In the genomic region with DNA sequence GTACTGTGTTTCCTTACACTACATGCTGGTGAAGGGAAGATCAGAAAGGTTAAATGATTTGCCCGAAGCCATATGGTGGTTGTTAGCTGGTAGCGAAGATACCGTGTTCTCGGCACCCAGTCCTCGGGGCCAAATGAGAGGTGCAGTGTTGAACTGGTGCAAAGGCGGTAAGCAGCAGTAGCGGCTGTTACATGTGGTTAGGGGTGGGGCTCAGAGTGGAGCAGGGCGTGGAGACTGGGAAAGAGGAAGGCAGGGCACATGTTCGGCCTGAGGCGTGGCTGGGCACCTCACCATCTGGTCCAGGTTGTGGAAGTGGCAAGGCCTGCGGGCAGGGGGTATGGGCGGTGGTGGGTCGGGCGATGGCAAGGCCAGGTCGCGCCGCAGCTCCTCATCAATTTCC, we compare ENCODE assay signal across 9 mouse cellular contexts. TPM values are rescaled to one million over a fixed set of nuclear protein-coding genes. Genes with fewer than 3 reads are reported as not detected.
A peak's percentile ranks its signal among the peaks of the same experiment; 100 is the strongest.
DNase-seq lines count a peak whose midpoint lies in the region; ATAC-seq and TF ChIP-seq lines count a peak whose summit lies in the region.
"Had no signal": no experiment of that assay in that cellular context is flagged by ENCODE, and none has a peak within 500 bp of the region (broad histone marks: within the 10 kb centered on the region; RNA-seq: fewer than 3 reads in every experiment).

No protein-coding gene starts in this region.

- no peaks in the 10 kb centered on the region for H3K9me3 ChIP-seq in heart, embryonic 16.5 days (replicated peaks; ENCODE audit: control insufficient read depth, low read length)
- H3K9me3 ChIP-seq in hindbrain, postnatal 0 days (ENCODE audit: low read length), result no peaks in the 10 kb centered on the region

- H3K4me1 ChIP-seq in heart, embryonic 16.5 days (ENCODE audit: control insufficient read depth, insufficient read depth, low read length), result peaks cover 11% of the 10 kb centered on the region
- no peaks in the 10 kb centered on the region for H3K4me1 ChIP-seq in hindbrain, postnatal 0 days (ENCODE audit: insufficient read depth, low read length)

- no peak overlapping the region for H3K27ac ChIP-seq in heart, embryonic 16.5 days (ENCODE audit: low read length)
- H3K27ac ChIP-seq in hindbrain, postnatal 0 days, result no peak overlapping the region

- TF ChIP-seq CTCF in hindbrain, postnatal 0 days (IDR thresholded peaks at IDR 0.05; ENCODE audit: low read depth), result no peak

- peak overlapping the region; percentile 23 for H3K4me2 ChIP-seq in heart, embryonic 16.5 days (ENCODE audit: low read depth, low read length)
- peak overlapping the region; percentile 37 for H3K4me2 ChIP-seq in hindbrain, postnatal 0 days (ENCODE audit: low read depth, low read length)
- H3K4me2 ChIP-seq in myocyte (ENCODE audit: low read depth), result peak overlapping the region; percentile 18

- H3ac ChIP-seq in myocyte (ENCODE audit: control insufficient read depth, insufficient read length), result no peak overlapping the region

- H3K36me3 ChIP-seq in heart, embryonic 16.5 days (ENCODE audit: control insufficient read depth, insufficient read depth), result no peaks in the 10 kb centered on the region
- H3K36me3 ChIP-seq in hindbrain, postnatal 0 days (ENCODE audit: insufficient read depth, low read length), result no peaks in the 10 kb centered on the region
- no peaks in the 10 kb centered on the region for H3K36me3 ChIP-seq in myocyte (ENCODE audit: control insufficient read depth, insufficient read depth)

- intact Hi-C loops in left cerebral cortex, postnatal 4 days (cut with DNase I), result loop anchor here (10.0 kb wide), 1 partner anchor 102 kb away; no protein-coding TSS in a partner anchor

- no peak for TF ChIP-seq POLR2A in myocyte (IDR thresholded peaks at IDR 0.05; ENCODE audit: insufficient read length, low read depth)

- H3K4me3 ChIP-seq in heart, embryonic 16.5 days (ENCODE audit: low read length), result peak overlapping the region; percentile 1
- H3K4me3 ChIP-seq in hindbrain, postnatal 0 days (ENCODE audit: low read length), result 0 out of 2 replicates have a peak overlapping the region, but pooled peaks have one; percentile 7
- H3K4me3 ChIP-seq in myocyte, result no peak overlapping the region

- ATAC-seq in heart, embryonic 16.5 days (replicated peaks; ENCODE audit: extremely low read depth, insufficient read depth, low FRiP score), result 0 out of 2 replicates have a peak, but pooled peaks have one; percentile 5
- no peak for ATAC-seq in hindbrain, postnatal 0 days

- DNase-seq in heart, adult 9 months (ENCODE audit: low spot score in 2 of 2), result no peak
- peak; percentile 72 for DNase-seq in MEL-GATA-1-ER (ENCODE audit: extremely low read depth, low read depth)
- DNase-seq in hindbrain, postnatal 0 days (ENCODE audit: low spot score), result no peak
- no peak for DNase-seq in retina, embryonic 14.5 days (ENCODE audit: low spot score)
- DNase-seq in left cerebral cortex, postnatal 4 days, result no peak
- no peak for DNase-seq in yolk sac, embryonic 10.5 days (ENCODE audit: low spot score)

- 23% methylated on average over 17 of the region's 17 CpGs for WGBS in heart, embryonic 16.5 days
- 47% methylated on average over 17 of the region's 17 CpGs for WGBS in hindbrain, postnatal 0 days

- H3K9ac ChIP-seq in heart, embryonic 16.5 days (ENCODE audit: low read length), result no peak overlapping the region
- H3K9ac ChIP-seq in hindbrain, postnatal 0 days (replicated peaks; ENCODE audit: low read length), result no peak overlapping the region

- H3K79me2 ChIP-seq in myocyte (ENCODE audit: control insufficient read depth, insufficient read depth), result no peaks in the 10 kb centered on the region

- H3K27me3 ChIP-seq in heart, embryonic 16.5 days (ENCODE audit: control insufficient read depth, insufficient read depth, low read length), result peaks cover 14% of the 10 kb centered on the region; the same call in 1 of the 2 replicates
- no peaks in the 10 kb centered on the region for H3K27me3 ChIP-seq in hindbrain, postnatal 0 days (ENCODE audit: insufficient read depth, low read length)
- H3K27me3 ChIP-seq in myocyte (ENCODE audit: control insufficient read depth, insufficient read depth, insufficient read length), result peaks cover 23% of the 10 kb centered on the region

TF ChIP-seq in myocyte, 11 proteins besides CTCF, POLR2A, EP300 and RAD21:
- TF ChIP-seq MYOG (IDR thresholded peaks at IDR 0.05; ENCODE audit: control insufficient read depth in 1 of 3, insufficient read depth in 1 of 3, insufficient read length in 2 of 3, low read depth in 2 of 3), result peak in 2 of 3 experiments; percentile 46 to 84
- TF ChIP-seq MYOD1 (IDR thresholded peaks at IDR 0.05; ENCODE audit: control insufficient read depth in 1 of 3, insufficient read length in 2 of 3, low read depth in 2 of 3), result peak in 2 of 3 experiments; percentile 20 to 68
- peak; percentile 32 for TF ChIP-seq TCF3 (IDR thresholded peaks at IDR 0.05; ENCODE audit: insufficient read length, low read depth)
- no peak for TF ChIP-seq USF1 (IDR thresholded peaks at IDR 0.05; ENCODE audit: low read depth)
TF ChIP-seq in myocyte: peak in this region for 3.

RNA-seq across cellular contexts. Expression of a gene that starts 2.3 kb away (rescaled TPM):
- polyA plus RNA-seq in heart, embryonic 16.5 days (2015; fragmentation: Nextera tagmentation; extraction: Ambion mirVana), result 0.11 and 0.12 TPM in 2 replicates
- total RNA-seq in hindbrain, postnatal 0 days (2014; rRNA removed), result 0.14 and 1.0 TPM in 2 replicates
- polyA plus RNA-seq in hindbrain, postnatal 0 days (2015; fragmentation: Nextera tagmentation; extraction: Ambion mirVana), result 0.69 and 1.4 TPM in 2 replicates
- not detected for polyA plus RNA-seq in myocyte (2012; fragmentation: generic; extraction: Trizol)
- total RNA-seq in left cerebral cortex, postnatal 4 days (2021), result under 1 TPM; 0.48 to 0.74 TPM

RNA-seq across cellular contexts. Expression of a gene that starts 10.5 kb away (rescaled TPM):
- polyA plus RNA-seq in heart, embryonic 16.5 days (2015; fragmentation: Nextera tagmentation; extraction: Ambion mirVana), result 1.4 and 1.5 TPM in 2 replicates
- total RNA-seq in hindbrain, postnatal 0 days (2014; rRNA removed), result 0.37 and 4.8 TPM in 2 replicates
- 0.65 and 1.4 TPM in 2 replicates for polyA plus RNA-seq in hindbrain, postnatal 0 days (2015; fragmentation: Nextera tagmentation; extraction: Ambion mirVana)
- polyA plus RNA-seq in myocyte (2012; fragmentation: generic; extraction: Trizol), result 12.0 TPM
- under 1 TPM in 1 of 2 experiments, not detected in 1; 0.50 TPM for total RNA-seq in left cerebral cortex, postnatal 4 days (2021)
- total RNA-seq: layer of hippocampus, postnatal 10 days had no signal

RNA-seq across cellular contexts. Expression of a gene that starts 18.0 kb away (rescaled TPM):
- 5.7 and 9.1 TPM in 2 replicates for polyA plus RNA-seq in heart, embryonic 16.5 days (2015; fragmentation: Nextera tagmentation; extraction: Ambion mirVana)
- total RNA-seq in hindbrain, postnatal 0 days (2014; rRNA removed), result 122 and 128 TPM in 2 replicates
- 42.2 and 44.6 TPM in 2 replicates for polyA plus RNA-seq in hindbrain, postnatal 0 days (2015; fragmentation: Nextera tagmentation; extraction: Ambion mirVana)
- polyA plus RNA-seq in myocyte (2012; fragmentation: generic; extraction: Trizol), result 0.36 TPM
- 100 to 1,000 TPM; 121 to 122 TPM for total RNA-seq in left cerebral cortex, postnatal 4 days (2021)

RNA-seq across cellular contexts. Expression of a gene that starts 35.9 kb away (rescaled TPM):
- 3.5 TPM in 2 replicates for polyA plus RNA-seq in heart, embryonic 16.5 days (2015; fragmentation: Nextera tagmentation; extraction: Ambion mirVana)
- 8.7 and 9.1 TPM in 2 replicates for total RNA-seq in hindbrain, postnatal 0 days (2014; rRNA removed)
- polyA plus RNA-seq in hindbrain, postnatal 0 days (2015; fragmentation: Nextera tagmentation; extraction: Ambion mirVana), result 2.4 and 2.6 TPM in 2 replicates
- polyA plus RNA-seq in myocyte (2012; fragmentation: generic; extraction: Trizol), result 10.2 TPM
- total RNA-seq in left cerebral cortex, postnatal 4 days (2021), result 1 to 10 TPM; 4.3 to 5.1 TPM

RNA-seq across cellular contexts. Expression of a gene that starts 45.9 kb away (rescaled TPM):
- 8.3 and 9.5 TPM in 2 replicates for polyA plus RNA-seq in heart, embryonic 16.5 days (2015; fragmentation: Nextera tagmentation; extraction: Ambion mirVana)
- total RNA-seq in hindbrain, postnatal 0 days (2014; rRNA removed), result 14.4 and 22.3 TPM in 2 replicates
- polyA plus RNA-seq in hindbrain, postnatal 0 days (2015; fragmentation: Nextera tagmentation; extraction: Ambion mirVana), result 13.2 and 13.6 TPM in 2 replicates
- polyA plus RNA-seq in myocyte (2012; fragmentation: generic; extraction: Trizol), result 74.2 TPM
- total RNA-seq in left cerebral cortex, postnatal 4 days (2021), result 10 to 100 TPM; 88.1 to 90.1 TPM
